Mouse (Mus musculus) neural tube, embryonic 12.5 days (tissue): Measurements from ENCODE around the gene Frem2. TPM values are rescaled to one million over a fixed set of nuclear protein-coding genes. Genes with fewer than 3 reads are reported as not detected.

Experiments
- ATAC-seq: fragments of 200-750 bp; cut with Nextera tagmentation; 2 replicates; pipeline ENCODE4 v1.8.0; 2017; ENCODE audit warnings: low read depth, mild to moderate bottlenecking, moderate TSS enrichment, moderate library complexity; ENCODE audit not compliant: low FRiP score
- H3K27ac ChIP-seq: fragments of 300-500 bp; sonication (generic); 2 replicates; pipeline ENCODE4 v1.5.1; 2016
- H3K27me3 ChIP-seq: fragments of 300-500 bp; sonication (generic); replicated peaks from 2 replicates; pipeline ENCODE4 v1.6.1; 2016; ENCODE audit warnings: mild to moderate bottlenecking
- H3K36me3 ChIP-seq: fragments of 300-500 bp; sonication (generic); 2 replicates; pipeline ENCODE4 v1.6.1; 2016; ENCODE audit warnings: mild to moderate bottlenecking
- H3K4me1 ChIP-seq: fragments of 300-500 bp; sonication (generic); 2 replicates; pipeline ENCODE4 v1.6.1; 2016
- H3K4me2 ChIP-seq: fragments of 300-500 bp; sonication (generic); replicated peaks from 2 replicates; pipeline ENCODE4 v1.6.1; 2016; ENCODE audit warnings: mild to moderate bottlenecking
- H3K4me3 ChIP-seq: fragments of 300-500 bp; sonication (generic); 2 replicates; pipeline ENCODE4 v1.5.1; 2016
- H3K9ac ChIP-seq: fragments of 300-500 bp; sonication (generic); 2 replicates; pipeline ENCODE4 v1.6.1; 2016; ENCODE audit warnings: mild to moderate bottlenecking
- H3K9me3 ChIP-seq: fragments of 300-500 bp; sonication (generic); 2 replicates; pipeline ENCODE4 v1.6.1; 2016; ENCODE audit warnings: mild to moderate bottlenecking
- WGBS: fragments of 180-500 bp; shearing (Covaris S2); methylation state at CpG from one replicate; pipeline ENCODE4 v1.1.7; 2016; 5-methylcytosine and 5-hydroxymethylcytosine counted together
- polyA plus RNA-seq: library from polyadenylated mRNA; unstranded; fragments of >200 nt; fragmentation: Nextera tagmentation; extraction: Ambion mirVana; gene quantifications from 2 replicates; pipeline ENCODE4 v1.2.1, GENCODE M21; 2016

The Frem2 gene
- polyA plus RNA-seq, 1 experiment from 2014 or later: 2.1 TPM

- H3K4me2 ChIP-seq: no peak overlapping the region
- no peaks in the 10 kb centered on the region for H3K9me3 ChIP-seq
- H3K4me1 ChIP-seq: no peaks in the 10 kb centered on the region
- H3K9ac ChIP-seq: no peak overlapping the region
- H3K27me3 ChIP-seq: no peaks in the 10 kb centered on the region
- WGBS: 91% methylated on average over 4 of the region's 4 CpGs
- no peak for ATAC-seq
- H3K36me3 ChIP-seq: peaks cover 88% of the 10 kb centered on the region
- H3K27ac ChIP-seq: no peak overlapping the region
- H3K4me3 ChIP-seq: no peak overlapping the region
Observed at GRCm38 (mm10) chr3:53474179-53474578, 183.0 kb downstream of the Frem2 start.

GRCm38 (mm10) chr3:53472061-53472460, 185.1 kb downstream of the Frem2 start:
- no peak for ATAC-seq
- no peaks in the 10 kb centered on the region for H3K4me1 ChIP-seq
- no peak overlapping the region for H3K27ac ChIP-seq
- H3K4me2 ChIP-seq: no peak overlapping the region
- H3K9me3 ChIP-seq: no peaks in the 10 kb centered on the region
- H3K9ac ChIP-seq: 0 out of 2 replicates have a peak overlapping the region, but pooled peaks have one; percentile 5
- H3K4me3 ChIP-seq: no peak overlapping the region
- peaks cover 66% of the 10 kb centered on the region for H3K36me3 ChIP-seq
- no peaks in the 10 kb centered on the region for H3K27me3 ChIP-seq
- WGBS: 95% methylated on average over 5 of the region's 5 CpGs

GRCm38 (mm10) chr3:53469650-53470049, 187.5 kb downstream of the Frem2 start:
- no peak overlapping the region for H3K9ac ChIP-seq
- H3K27ac ChIP-seq: no peak overlapping the region
- no peaks in the 10 kb centered on the region for H3K27me3 ChIP-seq
- no peak overlapping the region for H3K4me2 ChIP-seq
- H3K9me3 ChIP-seq: no peaks in the 10 kb centered on the region
- peaks cover 22% of the 10 kb centered on the region for H3K4me1 ChIP-seq
- no peak for ATAC-seq
- H3K36me3 ChIP-seq: peaks cover 49% of the 10 kb centered on the region
- WGBS: 95% methylated on average over 5 of the region's 5 CpGs
- H3K4me3 ChIP-seq: no peak overlapping the region

- Histone ChIP-seq H3K27ac (no peak overlapping the region), H3K9ac (no peak overlapping the region), H3K9me3 (no peaks in the 10 kb centered on the region), H3K27me3 (no peaks in the 10 kb centered on the region), H3K4me1 (peaks cover 27% of the 10 kb centered on the region), H3K36me3 (peaks cover 26% of the 10 kb centered on the region), H3K4me2 (0 out of 2 replicates have a peak overlapping the region, but pooled peaks have one; percentile 84), H3K4me3 (no peak overlapping the region)
- ATAC-seq: no peak
- WGBS: 75% methylated on average over 5 of the region's 5 CpGs
Observed at GRCm38 (mm10) chr3:53467356-53467755, 189.8 kb downstream of the Frem2 start.

- H3K9me3 ChIP-seq: no peaks in the 10 kb centered on the region
- H3K27ac ChIP-seq: no peak overlapping the region
- 67% methylated on average over 9 of the region's 9 CpGs for WGBS
- H3K36me3 ChIP-seq: peaks cover 19% of the 10 kb centered on the region
- H3K4me2 ChIP-seq: peak overlapping the region; percentile 84
- H3K9ac ChIP-seq: 0 out of 2 replicates have a peak overlapping the region, but pooled peaks have one; percentile 38
- no peak overlapping the region for H3K4me3 ChIP-seq
- no peaks in the 10 kb centered on the region for H3K27me3 ChIP-seq
- no peak for ATAC-seq
- H3K4me1 ChIP-seq: peaks cover 32% of the 10 kb centered on the region
Observed at GRCm38 (mm10) chr3:53466481-53466880, 190.7 kb downstream of the Frem2 start.

GRCm38 (mm10) chr3:53465330-53465729, 191.8 kb downstream of the Frem2 start:
- H3K36me3 ChIP-seq: peaks cover 7% of the 10 kb centered on the region
- H3K9ac ChIP-seq: no peak overlapping the region
- peak overlapping the region; percentile 84 for H3K4me2 ChIP-seq
- H3K9me3 ChIP-seq: no peaks in the 10 kb centered on the region
- H3K4me3 ChIP-seq: peak overlapping the region; percentile 26
- H3K27me3 ChIP-seq: no peaks in the 10 kb centered on the region
- peaks cover 32% of the 10 kb centered on the region for H3K4me1 ChIP-seq
- no peak overlapping the region for H3K27ac ChIP-seq
- no peak for ATAC-seq
- 54% methylated on average over 6 of the region's 6 CpGs for WGBS

- H3K27ac ChIP-seq: no peak overlapping the region
- peaks cover 32% of the 10 kb centered on the region for H3K4me1 ChIP-seq
- H3K9ac ChIP-seq: peak overlapping the region; percentile 82
- H3K27me3 ChIP-seq: no peaks in the 10 kb centered on the region
- peak overlapping the region; percentile 85 for H3K4me3 ChIP-seq
- ATAC-seq: no peak
- H3K9me3 ChIP-seq: no peaks in the 10 kb centered on the region
- WGBS: under 1% methylated on average over 20 of the region's 20 CpGs
- H3K36me3 ChIP-seq: peaks cover 6% of the 10 kb centered on the region
- H3K4me2 ChIP-seq: peak overlapping the region; percentile 84
Observed at GRCm38 (mm10) chr3:53464146-53464698, 192.9 kb downstream of the Frem2 start.

Other genes starting within 250 kb of the Frem2 start
- gene Nhlrc3, start 194.0 kb downstream of the Frem2 start, polyA plus RNA-seq: 10.6 and 11.9 TPM in 2 replicates
- gene Proser1, start 193.7 kb downstream of the Frem2 start, polyA plus RNA-seq: 30.2 and 33.8 TPM in 2 replicates
- 0.14 TPM in 1 of 2 replicates, not detected in the other for gene Stoml3, start 168.7 kb downstream of the Frem2 start, polyA plus RNA-seq
- not detected in 2 replicates for gene Gm10985, start 187.7 kb upstream of the Frem2 start, polyA plus RNA-seq
- gene Ufm1, start 206.5 kb upstream of the Frem2 start, polyA plus RNA-seq: 90.7 and 102 TPM in 2 replicates